Mouse (Mus musculus): ENCODE data around the gene Dlg2.

Gene Dlg2

GRCm38 (mm10) chr7:91457207-91457606, 980.7 kb downstream of the Dlg2 start:
- DNase-seq, result peak; percentile 51

- DNase-seq, result no peak
These were observed 984.9 kb downstream of the Dlg2 start for GRCm38 (mm10) chr7:91461352-91461751.

- DNase-seq, result no peak
These were observed 986.8 kb downstream of the Dlg2 start for GRCm38 (mm10) chr7:91463256-91463655.

- no peak for DNase-seq
These were observed 990.6 kb downstream of the Dlg2 start for GRCm38 (mm10) chr7:91467061-91467460.

GRCm38 (mm10) chr7:91479145-91479544, 1002.7 kb downstream of the Dlg2 start:
- DNase-seq, result no peak

DNA sequence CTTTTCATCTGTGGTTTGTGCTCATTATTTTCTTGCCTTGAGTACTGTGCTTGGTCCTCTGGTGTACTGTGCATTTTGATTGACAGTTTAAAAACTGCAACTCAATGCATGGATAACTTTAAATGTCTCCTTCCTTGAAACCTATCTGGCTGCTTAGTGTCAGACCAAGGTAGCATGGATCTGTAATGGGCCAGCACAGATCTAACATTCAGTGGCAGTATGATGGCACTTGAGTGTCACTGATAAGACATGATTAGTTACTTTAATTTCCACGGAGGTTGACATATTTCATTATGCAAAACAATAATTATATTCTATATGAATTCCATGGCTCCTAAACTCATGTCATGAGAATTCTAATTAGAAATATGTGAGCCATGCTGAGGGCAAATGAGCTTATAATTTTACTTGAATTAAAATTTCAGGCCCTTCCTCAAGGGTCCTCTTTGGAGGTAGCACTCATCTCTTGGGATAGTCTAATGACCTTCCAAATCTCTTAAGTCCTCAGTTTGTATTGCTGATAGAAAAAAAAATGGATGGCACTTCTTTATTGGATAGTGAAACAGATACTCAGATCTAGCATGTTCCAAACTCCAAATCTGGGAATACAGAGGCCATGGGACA, 1005.2 kb downstream of the Dlg2 start:
- no peak for DNase-seq

GRCm38 (mm10) chr7:91493234-91493633, 1016.8 kb downstream of the Dlg2 start:
- DNase-seq, result no peak

GRCm38 (mm10) chr7:91495526-91495925, 1019.1 kb downstream of the Dlg2 start:
- DNase-seq, result no peak

DNA sequence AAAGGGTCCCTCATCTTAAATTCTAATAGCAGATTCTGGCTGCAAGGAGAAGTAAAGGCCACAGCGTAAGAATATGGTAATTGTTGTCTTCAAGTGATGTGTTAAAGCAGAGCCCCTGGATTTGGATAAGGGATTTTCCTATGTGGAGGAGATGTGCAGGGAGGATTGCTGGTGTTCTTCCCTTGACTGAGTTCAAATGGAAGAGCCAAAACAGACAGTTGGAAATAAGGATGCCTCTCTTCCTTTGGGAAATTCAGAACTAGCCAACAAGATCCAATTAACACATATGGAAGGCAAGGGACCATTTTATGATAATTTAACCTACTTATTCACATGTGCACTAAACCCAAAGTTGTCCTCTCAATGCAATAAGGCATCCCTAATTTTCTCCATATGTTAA, 1034.6 kb downstream of the Dlg2 start:
- DNase-seq, result no peak

- DNase-seq, result no peak
These were observed 1038.0 kb downstream of the Dlg2 start for GRCm38 (mm10) chr7:91514445-91514844.

GRCm38 (mm10) chr7:91516225-91516624, 1039.8 kb downstream of the Dlg2 start:
- DNase-seq, result no peak

DNA sequence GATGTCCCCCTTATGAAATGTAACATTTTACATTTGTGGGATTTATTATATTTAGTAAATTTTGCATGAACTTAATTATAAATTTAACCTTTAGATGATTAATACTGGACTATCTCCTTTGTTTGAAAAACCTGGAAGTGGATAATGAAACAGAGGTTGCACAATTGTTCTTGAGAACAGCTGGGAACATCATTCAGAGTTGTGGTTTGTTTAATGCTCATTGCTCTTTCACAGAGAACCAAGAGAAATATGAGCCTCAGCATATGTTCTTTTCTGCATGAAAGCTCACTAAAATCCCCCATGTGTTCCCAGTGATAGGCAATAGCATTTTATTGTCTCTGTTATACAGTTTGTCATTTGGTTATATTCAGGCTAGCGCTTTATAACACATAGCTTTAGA, 1049.4 kb downstream of the Dlg2 start:
- no peak for DNase-seq

DNA sequence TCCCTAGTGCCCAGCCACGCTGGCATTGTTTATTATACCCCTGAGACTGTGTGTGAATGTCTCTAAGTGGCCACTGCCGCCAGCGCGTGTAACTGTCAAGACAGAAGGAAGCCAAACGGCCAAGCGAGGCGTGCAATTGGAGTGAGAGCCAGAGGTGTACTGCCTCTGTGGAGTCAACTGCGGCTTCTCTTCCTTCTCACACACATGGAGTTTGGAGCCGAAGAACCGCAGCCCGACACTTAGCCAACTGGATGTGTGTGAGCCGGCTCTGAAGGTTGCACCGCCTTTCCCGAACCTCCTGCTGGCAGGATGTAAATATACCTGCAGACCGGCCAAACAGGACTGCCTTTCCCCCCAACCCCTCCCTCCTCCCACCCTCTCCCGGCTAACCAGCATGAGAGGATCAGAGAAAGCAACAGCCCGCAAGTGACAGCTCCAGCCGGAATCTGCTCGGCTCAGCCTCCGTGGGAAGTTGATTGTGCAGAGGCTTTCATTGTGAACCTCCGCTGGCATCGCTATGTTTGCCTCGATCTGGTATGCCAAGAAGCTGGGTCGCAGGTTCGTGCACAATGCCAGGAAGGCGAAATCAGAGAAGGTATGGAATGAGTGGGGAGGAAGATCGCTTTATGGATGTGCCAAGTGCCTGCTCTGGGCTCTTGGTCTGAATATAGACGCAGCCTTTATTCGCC, 1066.3 kb downstream of the Dlg2 start:
- DNase-seq, result peak; percentile 60

DNA sequence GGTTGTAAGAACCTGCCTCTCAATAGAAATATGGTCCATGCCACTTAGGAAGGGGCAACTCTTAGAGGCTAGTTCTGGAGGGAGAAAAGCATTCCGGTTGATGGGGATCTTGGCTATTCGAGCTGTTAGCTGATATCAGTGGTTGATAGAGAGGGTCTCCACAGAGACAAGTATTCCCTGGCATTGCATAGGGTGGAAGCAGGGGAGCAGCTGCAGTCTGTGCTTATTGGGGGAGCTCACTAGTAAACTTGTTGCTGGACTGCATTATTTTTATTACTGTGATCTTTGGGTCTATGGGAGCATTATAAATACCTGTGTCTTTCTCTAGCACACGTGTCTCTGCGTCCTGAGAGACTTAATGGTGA, 1066.8 kb downstream of the Dlg2 start:
- DNase-seq, result no peak

GRCm38 (mm10) chr7:91544600-91544999, 1068.1 kb downstream of the Dlg2 start:
- no peak for DNase-seq

DNA sequence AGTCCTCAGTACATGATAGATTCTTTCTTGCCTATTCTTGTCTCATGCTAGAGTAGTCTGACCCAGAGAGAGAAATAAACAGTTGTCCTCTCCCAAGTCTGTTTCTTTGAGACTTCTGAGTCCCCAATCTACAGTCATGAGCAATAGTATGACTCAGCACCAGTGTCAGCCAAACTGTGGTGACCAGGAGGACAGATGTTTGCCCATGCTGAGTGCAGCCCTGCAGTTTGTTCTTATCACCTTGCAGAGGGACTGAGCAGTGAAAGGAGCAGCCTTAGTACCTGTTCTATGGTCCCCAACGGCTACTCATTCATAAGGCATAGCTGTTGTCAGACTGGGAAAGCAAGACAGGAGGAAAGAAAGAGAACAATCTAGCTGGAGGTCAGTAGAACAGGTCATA, 1072.3 kb downstream of the Dlg2 start:
- no peak for DNase-seq

GRCm38 (mm10) chr7:91557582-91557981, 1081.1 kb downstream of the Dlg2 start:
- DNase-seq, result no peak

- no peak for DNase-seq
These were observed 1091.0 kb downstream of the Dlg2 start for GRCm38 (mm10) chr7:91567423-91567822.

GRCm38 (mm10) chr7:91570969-91571368, 1094.5 kb downstream of the Dlg2 start:
- DNase-seq, result no peak

- DNase-seq, result no peak
These were observed 1096.2 kb downstream of the Dlg2 start for GRCm38 (mm10) chr7:91572666-91573065.

DNA sequence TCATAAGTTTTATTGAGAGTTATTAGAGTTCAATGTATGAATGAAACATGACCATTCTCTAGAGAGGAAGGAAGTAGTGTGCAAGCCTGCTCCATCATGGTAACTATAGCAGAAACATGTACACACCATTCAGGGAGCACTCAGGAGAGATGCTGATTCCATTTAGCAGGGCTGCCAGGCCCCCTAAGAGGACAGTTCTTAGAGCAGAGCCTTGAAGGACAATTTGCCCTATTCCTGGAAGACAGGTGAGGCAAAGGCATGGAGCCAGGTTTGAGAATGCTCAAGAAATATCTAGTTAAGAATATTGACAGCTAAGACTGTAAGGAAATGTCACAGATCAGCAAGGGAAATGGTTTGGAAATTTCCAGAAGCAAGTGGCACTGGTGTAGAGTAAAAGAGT, 1096.8 kb downstream of the Dlg2 start:
- no peak for DNase-seq

DNA sequence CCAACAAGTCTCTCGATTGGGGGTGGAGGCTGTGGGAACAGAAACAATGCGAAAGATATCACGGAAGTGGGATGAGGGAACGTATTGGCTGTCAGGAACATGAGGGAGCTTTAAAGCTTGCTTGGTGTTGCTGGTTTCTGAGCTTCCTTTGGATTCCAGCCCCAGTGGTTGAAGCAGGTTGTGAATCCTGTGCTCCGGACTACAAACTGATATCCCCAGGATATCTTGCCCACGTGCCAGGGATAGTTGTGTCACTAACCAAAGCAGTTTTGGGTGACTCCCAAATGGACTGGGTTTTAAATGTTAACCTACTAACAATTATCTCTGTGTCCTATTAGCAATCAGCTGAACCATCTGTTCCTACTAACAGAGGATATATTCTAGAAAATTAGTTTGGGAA, 1099.7 kb downstream of the Dlg2 start:
- no peak for DNase-seq

DNA sequence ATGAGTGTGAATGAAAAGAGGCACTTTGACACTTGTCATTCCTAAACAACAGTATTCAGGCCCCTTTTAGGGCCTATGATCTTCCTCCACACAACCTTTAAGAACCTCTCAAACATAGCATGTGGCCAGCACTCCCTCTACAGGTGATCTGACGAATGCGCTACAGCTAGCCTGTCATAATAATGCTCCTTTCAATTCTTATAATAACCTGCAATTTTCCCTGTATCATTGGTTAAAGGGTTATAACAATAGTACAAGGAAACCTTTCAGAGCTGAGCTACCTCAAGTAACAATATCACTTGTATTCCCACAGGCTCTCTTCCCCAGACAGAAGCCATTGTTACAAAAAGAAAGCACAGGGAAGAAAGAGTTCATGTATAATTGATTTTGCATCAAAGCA, 1105.7 kb downstream of the Dlg2 start:
- no peak for DNase-seq

- no peak for DNase-seq
These were observed 1107.1 kb downstream of the Dlg2 start for GRCm38 (mm10) chr7:91583566-91583965.

Measured in right cerebral cortex, postnatal 25 days (tissue).